Mouse (Mus musculus) adrenal gland, postnatal 0 days (tissue): Measurements from ENCODE around the gene Pof1b. TPM values are rescaled to one million over a fixed set of nuclear protein-coding genes. Genes with fewer than 3 reads are reported as not detected.

Experiments used
- polyA plus RNA-seq: library from polyadenylated mRNA; unstranded; fragments of >200 nt; fragmentation: Nextera tagmentation; extraction: Ambion mirVana; gene quantifications from 2 replicates; pipeline ENCODE4 v1.2.1, GENCODE M21; 2015

Pof1b gene
- polyA plus RNA-seq = 0.03 and 0.16 TPM in 2 replicates

DNA sequence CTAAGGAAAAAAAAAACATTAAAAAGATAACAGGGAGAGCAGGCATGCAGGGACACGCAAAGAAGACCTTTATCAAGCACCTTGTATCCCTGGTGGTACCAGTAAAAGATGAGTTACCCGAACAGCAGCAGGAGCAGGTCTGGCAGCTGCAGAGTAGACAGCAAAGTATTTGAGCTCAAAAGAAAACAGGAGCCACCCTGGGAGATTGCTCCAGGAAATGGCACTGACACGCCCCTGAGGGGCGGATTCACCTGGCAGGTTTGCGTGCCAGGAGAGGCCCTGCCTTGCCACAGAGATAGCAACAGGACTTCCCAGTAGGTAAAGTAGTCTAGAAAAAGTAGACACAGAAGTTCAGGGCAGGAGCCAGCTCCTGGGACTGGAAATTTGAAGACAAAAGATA, at the start of gene Pof1b:
Pof1b (minus strand) TSS at position 144 of the 400 bp plus-strand sequence.

DNA sequence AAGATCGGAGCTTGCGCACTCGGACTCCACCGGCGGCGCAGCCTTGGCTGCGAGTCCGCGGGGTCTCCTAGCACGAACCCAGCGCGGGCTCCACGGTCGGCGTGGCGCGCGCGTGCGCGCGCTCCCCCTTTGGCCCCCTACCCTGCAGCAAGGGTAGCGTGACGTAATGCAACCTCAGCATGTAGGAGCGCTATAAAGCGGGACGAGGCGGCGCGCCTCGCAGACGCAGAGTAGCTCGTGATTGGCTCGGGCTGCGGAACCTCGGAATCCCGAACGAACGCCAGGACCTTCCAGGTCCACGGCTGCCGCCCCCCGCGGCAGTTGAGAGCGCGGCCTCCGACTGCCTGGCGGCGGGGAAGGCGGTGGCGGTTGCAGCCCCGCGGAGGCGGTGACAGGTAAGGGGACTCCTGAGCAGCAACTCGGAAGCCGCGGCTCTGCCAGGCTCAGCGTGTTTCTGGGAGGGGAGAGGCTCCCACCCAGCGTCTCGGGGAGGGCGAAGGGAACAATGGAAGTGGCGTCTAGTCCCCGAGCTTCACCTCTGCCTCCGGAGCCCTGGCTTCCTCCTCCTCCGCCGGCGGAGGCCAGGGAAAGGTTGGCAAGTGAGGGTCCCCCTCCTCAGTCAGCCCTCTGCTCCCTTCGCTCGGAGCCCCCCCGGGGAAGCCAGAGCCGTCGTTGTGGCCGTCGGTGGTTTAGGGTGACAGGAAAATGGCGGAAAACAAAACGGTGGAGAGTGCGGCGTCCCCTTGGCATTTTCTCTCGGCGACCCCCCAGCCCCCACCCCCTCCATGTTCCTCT, 97.7 kb downstream of the Pof1b start, which contains the start of gene Zfp711:
Zfp711 (plus strand) TSS at position 16 of the 795 bp plus-strand sequence.

Other genes starting within 250 kb of the Pof1b start
- not detected in 2 replicates for gene 2010106E10Rik, start 203.4 kb downstream of the Pof1b start, polyA plus RNA-seq
- gene Zfp711, start 98.1 kb downstream of the Pof1b start, polyA plus RNA-seq = 3.0 and 3.8 TPM in 2 replicates